Mouse (Mus musculus): ENCODE measurements around the gene Xrcc4.

Xrcc4 gene

GRCm38 (mm10) chr13:89738275-89738674 lies 351.1 kb downstream of the Xrcc4 start:
- DNase-seq, result no peak

- no peak for DNase-seq
These were observed 354.3 kb downstream of the Xrcc4 start for GRCm38 (mm10) chr13:89735111-89735510.

- DNase-seq, result no peak
These were observed 362.9 kb downstream of the Xrcc4 start for GRCm38 (mm10) chr13:89726492-89726891.
